18 mouse cellular contexts compared by ENCODE assay signal in the genomic region with DNA sequence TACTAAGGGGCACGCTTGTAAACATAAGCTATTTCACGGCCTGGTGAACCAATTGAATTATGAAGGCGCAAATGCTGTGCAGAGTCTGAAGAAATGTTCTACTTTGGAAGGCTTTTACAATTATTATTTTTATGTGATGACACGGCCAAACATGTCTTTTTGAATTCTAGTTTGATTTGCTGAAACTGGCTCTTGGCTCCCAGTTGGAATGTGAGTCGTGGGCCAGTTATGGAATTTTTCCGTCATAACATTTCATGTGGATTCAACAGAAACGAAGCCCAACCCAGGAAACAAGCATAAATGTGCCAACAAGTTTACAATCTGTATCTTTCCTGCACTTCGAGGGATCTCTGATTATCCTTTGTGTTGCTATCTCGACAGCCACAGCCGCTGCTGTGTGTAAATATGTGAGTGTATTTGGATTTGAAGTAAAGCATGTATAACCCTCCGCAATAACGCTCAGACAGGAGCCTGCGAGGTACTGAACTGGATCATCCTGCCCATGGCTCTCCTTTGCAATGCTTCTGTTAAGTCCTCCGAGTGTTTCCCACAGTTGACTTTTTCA.
A peak's percentile ranks its signal among the peaks of the same experiment; 100 is the strongest.
DNase-seq lines count a peak whose midpoint lies in the region; ATAC-seq and TF ChIP-seq lines count a peak whose summit lies in the region.
"Had no signal": no experiment of that assay in that cellular context is flagged by ENCODE, and none has a peak within 500 bp of the region (broad histone marks: within the 10 kb centered on the region; RNA-seq: fewer than 3 reads in every experiment).

No protein-coding gene starts in this region.

- no peak overlapping the region for H3K4me2 ChIP-seq in lung, embryonic 14.5 days
- H3K4me2 ChIP-seq: forebrain, embryonic 13.5 days; heart, embryonic 15.5 days; hindbrain, embryonic 13.5 days; midbrain, embryonic 12.5 days had no signal

- H3K9me3 ChIP-seq in lung, embryonic 14.5 days (ENCODE audit: low read depth, low read length): no peaks in the 10 kb centered on the region
- H3K9me3 ChIP-seq: forebrain, embryonic 13.5 days; heart, embryonic 15.5 days; hindbrain, embryonic 13.5 days; midbrain, embryonic 12.5 days had no signal

- WGBS in lung, embryonic 14.5 days: 51% methylated on average over 14 of the region's 14 CpGs
- 59% methylated on average over 14 of the region's 14 CpGs for WGBS in lung, adult 2 months

- no peak overlapping the region for H3K9ac ChIP-seq in lung, embryonic 14.5 days
- H3K9ac ChIP-seq: forebrain, embryonic 13.5 days; heart, embryonic 15.5 days; hindbrain, embryonic 13.5 days; liver, postnatal 0 days; midbrain, embryonic 12.5 days had no signal

- DNase-seq in gastrocnemius, adult 2 months: no peak
- no peak for DNase-seq in gastrocnemius, adult 8-10 months (ENCODE audit: low spot score in 2 of 2)
- peak; percentile 81 for DNase-seq in lung, embryonic 14.5 days
- no peak for DNase-seq in lung, adult 2 months
- DNase-seq in gastrocnemius, postnatal 25 days: peak; percentile 18
- peak; percentile 19 for DNase-seq in skeletal muscle tissue, adult 2 months (ENCODE audit: low read depth, low spot score)
- DNase-seq: adrenal gland, postnatal 14 days; B cell, adult 2 months; cerebellum, postnatal 14 days; kidney, adult 2 months; layer of hippocampus, adult 9-11 months; liver, postnatal 0 days had no signal

- no peak for TF ChIP-seq CTCF in gastrocnemius, adult 2 months (IDR thresholded peaks at IDR 0.05)
- no peak for TF ChIP-seq CTCF in lung, embryonic 14.5 days (IDR thresholded peaks at IDR 0.05; ENCODE audit: low read depth)
- TF ChIP-seq CTCF in lung, adult 2 months (IDR thresholded peaks at IDR 0.05; ENCODE audit: insufficient read depth, low read length): no peak

- peak; percentile 76; the same call in 1 of the 2 replicates for ATAC-seq in lung, embryonic 14.5 days (ENCODE audit: insufficient read depth)
- ATAC-seq in inflammation-experienced regulatory T-cells, adult 6 months: no peak
- ATAC-seq in erythroblast, adult 5-6 weeks (replicated peaks; ENCODE audit: low FRiP score, poor library complexity, severe bottlenecking): no peak
- ATAC-seq: forebrain, embryonic 13.5 days; liver, postnatal 0 days had no signal

- no peak overlapping the region for H3K27ac ChIP-seq in gastrocnemius, adult 2 months
- no peak overlapping the region for H3K27ac ChIP-seq in lung, embryonic 14.5 days (ENCODE audit: low read depth)
- H3K27ac ChIP-seq: forebrain, embryonic 13.5 days; heart, embryonic 15.5 days; hindbrain, embryonic 13.5 days; midbrain, embryonic 12.5 days had no signal

- no peak for TF ChIP-seq POLR2A in lung, adult 2 months (IDR thresholded peaks at IDR 0.05; ENCODE audit: borderline replicate concordance, extremely low read depth, low read depth, low read length)

- no peaks in the 10 kb centered on the region for H3K27me3 ChIP-seq in lung, embryonic 14.5 days (ENCODE audit: insufficient read depth, low read length)
- H3K27me3 ChIP-seq: forebrain, embryonic 13.5 days; heart, embryonic 15.5 days; hindbrain, embryonic 13.5 days; midbrain, embryonic 12.5 days had no signal

- no peaks in the 10 kb centered on the region for H3K36me3 ChIP-seq in lung, embryonic 14.5 days (ENCODE audit: insufficient read depth)
- H3K36me3 ChIP-seq: heart, embryonic 15.5 days; hindbrain, embryonic 13.5 days; midbrain, embryonic 12.5 days had no signal

- intact Hi-C loops in gastrocnemius, adult 2 months (cut with DNase I): no loop called here

- no peaks in the 10 kb centered on the region for H3K4me1 ChIP-seq in lung, embryonic 14.5 days (ENCODE audit: insufficient read depth)
- H3K4me1 ChIP-seq in lung, adult 2 months (ENCODE audit: control insufficient read depth, insufficient read depth, low read length): no peaks in the 10 kb centered on the region
- H3K4me1 ChIP-seq: forebrain, embryonic 13.5 days; heart, embryonic 15.5 days; hindbrain, embryonic 13.5 days; midbrain, embryonic 12.5 days had no signal

- H3K4me3 ChIP-seq in gastrocnemius, adult 2 months: peak overlapping the region; percentile 42
- H3K4me3 ChIP-seq in lung, embryonic 14.5 days (ENCODE audit: low read depth, low read length): no peak overlapping the region
- H3K4me3 ChIP-seq in lung, adult 2 months (replicated peaks; ENCODE audit: extremely low read depth, low read depth, low read length): no peak overlapping the region
- H3K4me3 ChIP-seq: forebrain, embryonic 13.5 days; heart, embryonic 15.5 days; hindbrain, embryonic 13.5 days; midbrain, embryonic 12.5 days had no signal

Comparison
In these comparisons a context has a peak if more than half of its experiments do, and no peak if none do; other contexts are left out.
1. DNase-seq: peak in lung, embryonic 14.5 days (single experiment), gastrocnemius, postnatal 25 days (single experiment) and skeletal muscle tissue, adult 2 months (single experiment); none in gastrocnemius, adult 2 months (single experiment), gastrocnemius, adult 8-10 months (0 of 2) and lung, adult 2 months (single experiment).